Mouse (Mus musculus) liver, embryonic 15.5 days (tissue): ENCODE data around the gene Runx2. TPM values are rescaled to one million over a fixed set of nuclear protein-coding genes. Genes with fewer than 3 reads are reported as not detected.

ENCODE experiments used
- ATAC-seq: fragments of 200-750 bp; cut with Nextera tagmentation; 2 replicates; pipeline ENCODE4 v1.8.0; 2017; ENCODE audit warnings: moderate number of reproducible peaks, mild to moderate bottlenecking, moderate library complexity; ENCODE audit not compliant: insufficient read depth
- H3K27ac ChIP-seq: fragments of 300-500 bp; sonication (generic); replicated peaks from 2 replicates; pipeline ENCODE4 v1.5.1; 2015; ENCODE audit warnings: mild to moderate bottlenecking, inconsistent platforms
- H3K27me3 ChIP-seq: fragments of 300-500 bp; sonication (generic); 2 replicates; pipeline ENCODE4 v1.6.1; 2015; ENCODE audit warnings: mild to moderate bottlenecking, inconsistent platforms
- H3K36me3 ChIP-seq: fragments of 300-500 bp; sonication (generic); replicated peaks from 2 replicates; pipeline ENCODE4 v1.6.1; 2015; ENCODE audit warnings: moderate library complexity, mild to moderate bottlenecking, inconsistent platforms
- H3K4me1 ChIP-seq: fragments of 300-500 bp; sonication (generic); replicated peaks from 2 replicates; pipeline ENCODE4 v1.6.1; 2015; ENCODE audit warnings: inconsistent platforms
- H3K4me2 ChIP-seq: fragments of 300-500 bp; sonication (generic); 2 replicates; pipeline ENCODE4 v1.6.1; 2015; ENCODE audit warnings: moderate library complexity, mild to moderate bottlenecking, inconsistent platforms
- H3K4me3 ChIP-seq: fragments of 300-500 bp; sonication (generic); replicated peaks from 2 replicates; pipeline ENCODE4 v1.5.1; 2015; ENCODE audit warnings: mild to moderate bottlenecking, inconsistent platforms
- H3K9ac ChIP-seq: fragments of 300-500 bp; sonication (generic); 2 replicates; pipeline ENCODE4 v1.6.1; 2015; ENCODE audit warnings: moderate library complexity, mild to moderate bottlenecking, inconsistent platforms
- H3K9me3 ChIP-seq: fragments of 300-500 bp; sonication (generic); replicated peaks from 2 replicates; pipeline ENCODE4 v1.6.1; 2016; ENCODE audit warnings: inconsistent platforms
- WGBS: fragments of 180-500 bp; shearing (Covaris S2); methylation state at CpG from one replicate; pipeline ENCODE4 v1.1.7; 2015; ENCODE audit warnings: mixed read lengths; ENCODE audit not compliant: insufficient replicate concordance; 5-methylcytosine and 5-hydroxymethylcytosine counted together
- polyA plus RNA-seq: library from polyadenylated mRNA; unstranded; fragments of >200 nt; fragmentation: Nextera tagmentation; extraction: Ambion mirVana; gene quantifications from 2 replicates; pipeline ENCODE4 v1.2.1, GENCODE M21; 2015

Gene Runx2
- polyA plus RNA-seq, 1 experiment from 2014 or later: 0.56 TPM

GRCm38 (mm10) chr17:44637181-44637880 is 177.3 kb downstream of the Runx2 start:
- Histone ChIP-seq H3K4me1 (peaks cover 7% of the 10 kb centered on the region; the same call in 1 of the 2 replicates), H3K4me2 (no peak overlapping the region), H3K9me3 (no peaks in the 10 kb centered on the region), H3K9ac (no peak overlapping the region), H3K27ac (no peak overlapping the region), H3K36me3 (no peaks in the 10 kb centered on the region), H3K4me3 (no peak overlapping the region), H3K27me3 (no peaks in the 10 kb centered on the region)
- no peak for ATAC-seq
- WGBS: 58% methylated on average over 10 of the region's 10 CpGs

DNA sequence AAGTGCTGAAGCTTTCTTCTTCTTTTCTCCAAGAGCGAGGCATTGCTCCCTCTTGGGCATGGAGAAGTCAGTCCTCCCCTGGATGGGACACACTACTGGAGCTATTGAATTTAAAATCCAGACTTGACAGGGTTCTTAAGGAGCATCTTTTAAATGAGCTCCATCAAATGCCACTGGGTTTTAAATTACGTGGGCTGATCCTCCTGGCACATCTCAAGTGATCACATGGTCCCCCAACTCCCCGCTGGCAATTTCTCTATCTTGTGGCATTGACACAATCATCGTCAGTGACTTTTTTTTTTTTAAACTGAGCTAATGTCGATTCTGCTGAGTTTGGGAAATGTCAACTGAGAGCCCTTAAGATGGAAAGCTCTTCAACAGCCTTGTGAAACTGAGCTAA is 180.1 kb downstream of the Runx2 start:
- WGBS: 53% methylated on average over 5 of the region's 5 CpGs
- ATAC-seq: no peak
- H3K9me3 ChIP-seq: no peaks in the 10 kb centered on the region
- H3K27ac ChIP-seq: no peak overlapping the region
- peaks cover 8% of the 10 kb centered on the region; the same call in 1 of the 2 replicates for H3K4me1 ChIP-seq
- no peaks in the 10 kb centered on the region for H3K36me3 ChIP-seq
- no peak overlapping the region for H3K9ac ChIP-seq
- no peaks in the 10 kb centered on the region for H3K27me3 ChIP-seq
- H3K4me3 ChIP-seq: no peak overlapping the region
- H3K4me2 ChIP-seq: no peak overlapping the region

GRCm38 (mm10) chr17:44633607-44634415 is 180.8 kb downstream of the Runx2 start:
- ATAC-seq: no peak
- H3K27me3 ChIP-seq: no peaks in the 10 kb centered on the region
- H3K9ac ChIP-seq: no peak overlapping the region
- H3K9me3 ChIP-seq: no peaks in the 10 kb centered on the region
- H3K4me2 ChIP-seq: no peak overlapping the region
- 0 out of 2 replicates have a peak, but pooled peaks cover 6% of the 10 kb centered on the region for H3K4me1 ChIP-seq
- H3K27ac ChIP-seq: no peak overlapping the region
- H3K36me3 ChIP-seq: no peaks in the 10 kb centered on the region
- 71% methylated on average over 14 of the region's 14 CpGs for WGBS
- no peak overlapping the region for H3K4me3 ChIP-seq

DNA sequence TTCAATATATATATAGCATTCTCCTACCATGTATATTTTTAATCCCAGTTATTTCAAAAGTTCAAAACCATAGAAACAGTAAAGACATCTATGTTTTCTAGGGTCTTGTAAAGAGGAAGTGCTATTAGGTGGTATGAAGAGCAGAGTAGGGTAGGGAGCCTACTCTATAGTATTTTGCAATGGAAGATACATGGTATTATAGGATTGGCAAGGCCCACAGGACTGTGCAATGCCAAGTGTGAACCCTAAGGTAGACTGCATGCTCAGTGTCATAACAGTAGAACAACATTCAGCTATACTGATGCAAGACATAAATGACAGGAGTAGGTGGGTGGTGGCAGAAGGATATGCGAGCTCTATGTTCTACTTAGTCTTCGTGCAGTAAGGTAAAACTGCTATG is 181.7 kb downstream of the Runx2 start:
- 76% methylated on average over 2 of the region's 2 CpGs for WGBS

DNA sequence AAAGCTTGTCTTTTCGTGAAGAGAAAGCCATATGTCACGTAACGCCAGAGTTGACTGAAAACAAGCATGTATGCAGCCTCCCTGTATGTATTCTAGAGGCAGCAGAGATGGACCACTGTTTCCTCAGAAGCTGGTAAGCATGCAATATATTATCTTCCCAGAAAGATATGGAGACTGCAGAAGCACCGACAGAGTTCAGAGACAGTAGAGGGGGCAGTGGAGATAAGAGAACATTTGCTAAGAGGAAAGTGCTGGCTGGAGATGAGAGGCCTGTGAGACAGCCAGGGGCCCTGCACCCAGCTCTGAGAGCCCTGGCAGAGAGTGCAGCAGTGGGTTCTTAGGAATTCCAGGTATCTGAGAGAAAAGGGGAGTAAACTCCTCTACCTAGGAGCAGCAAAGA is 182.3 kb downstream of the Runx2 start:
- WGBS: 47% methylated on average over 4 of the region's 4 CpGs
- Histone ChIP-seq H3K27ac (no peak overlapping the region), H3K27me3 (no peaks in the 10 kb centered on the region), H3K4me2 (no peak overlapping the region), H3K4me1 (0 out of 2 replicates have a peak, but pooled peaks cover 6% of the 10 kb centered on the region), H3K9me3 (no peaks in the 10 kb centered on the region), H3K9ac (no peak overlapping the region), H3K36me3 (no peaks in the 10 kb centered on the region), H3K4me3 (no peak overlapping the region)
- ATAC-seq: no peak

More for the DNA sequence above, 181.7 kb downstream of the Runx2 start:
- no peaks in the 10 kb centered on the region for H3K9me3 ChIP-seq
- no peak overlapping the region for H3K27ac ChIP-seq
- no peak for ATAC-seq
- 0 out of 2 replicates have a peak, but pooled peaks cover 6% of the 10 kb centered on the region for H3K4me1 ChIP-seq
- no peaks in the 10 kb centered on the region for H3K36me3 ChIP-seq
- H3K4me3 ChIP-seq: no peak overlapping the region
- no peak overlapping the region for H3K4me2 ChIP-seq
- H3K27me3 ChIP-seq: no peaks in the 10 kb centered on the region
- no peak overlapping the region for H3K9ac ChIP-seq

DNA sequence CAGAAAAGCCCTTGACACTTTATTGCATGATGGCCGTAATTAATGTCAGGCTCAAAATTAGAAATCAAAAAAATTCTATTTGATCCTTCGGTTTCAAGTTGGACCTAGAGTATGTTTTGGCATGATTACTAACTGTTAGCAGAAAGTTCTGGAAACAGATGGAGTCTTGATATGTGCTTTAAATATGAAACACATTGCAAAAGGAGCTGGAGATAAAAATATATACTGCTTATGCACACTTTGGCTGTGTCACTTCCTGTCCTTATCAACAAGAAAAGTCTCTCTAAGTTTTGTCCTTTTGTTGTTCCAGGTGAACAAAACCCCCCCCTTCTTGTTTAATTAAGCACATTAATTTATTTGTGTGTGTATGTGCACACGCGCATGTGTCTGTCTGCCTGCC is 183.0 kb downstream of the Runx2 start:
- Histone ChIP-seq H3K9me3 (no peaks in the 10 kb centered on the region), H3K36me3 (no peaks in the 10 kb centered on the region), H3K27ac (no peak overlapping the region), H3K4me2 (no peak overlapping the region), H3K27me3 (no peaks in the 10 kb centered on the region), H3K9ac (no peak overlapping the region), H3K4me3 (no peak overlapping the region), H3K4me1 (0 out of 2 replicates have a peak, but pooled peaks cover 6% of the 10 kb centered on the region)
- WGBS: 56% methylated on average over 4 of the region's 4 CpGs
- ATAC-seq: no peak

- H3K36me3 ChIP-seq: no peaks in the 10 kb centered on the region
- ATAC-seq: no peak
- WGBS: 58% methylated on average over 6 of the region's 6 CpGs
- no peak overlapping the region for H3K27ac ChIP-seq
- H3K4me1 ChIP-seq: 0 out of 2 replicates have a peak, but pooled peaks cover 3% of the 10 kb centered on the region
- no peaks in the 10 kb centered on the region for H3K27me3 ChIP-seq
- no peaks in the 10 kb centered on the region for H3K9me3 ChIP-seq
- H3K4me3 ChIP-seq: no peak overlapping the region
- H3K9ac ChIP-seq: no peak overlapping the region
- H3K4me2 ChIP-seq: no peak overlapping the region
Observed at GRCm38 (mm10) chr17:44627317-44627716, 187.3 kb downstream of the Runx2 start.

DNA sequence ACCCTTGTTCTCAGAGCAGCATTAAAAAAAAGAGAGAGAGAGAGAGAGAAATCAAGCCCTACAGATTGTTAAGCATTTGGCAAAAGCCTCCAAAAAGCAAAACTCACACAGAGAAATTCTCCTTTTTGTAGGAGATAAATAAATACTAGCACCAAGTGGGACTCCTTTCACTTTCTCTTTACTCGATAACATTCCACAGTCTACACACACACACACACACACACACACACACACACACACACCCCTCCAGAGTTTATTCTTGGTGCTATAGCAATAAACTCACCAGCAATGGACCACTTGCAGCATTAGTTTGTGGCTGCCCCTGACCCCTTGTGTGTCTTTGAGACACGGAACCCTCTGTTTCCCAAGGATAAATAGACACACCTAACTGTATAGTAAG is 190.9 kb downstream of the Runx2 start:
- Histone ChIP-seq H3K9me3 (no peaks in the 10 kb centered on the region), H3K36me3 (no peaks in the 10 kb centered on the region), H3K9ac (no peak overlapping the region), H3K27ac (no peak overlapping the region), H3K4me2 (no peak overlapping the region), H3K27me3 (no peaks in the 10 kb centered on the region), H3K4me1 (no peaks in the 10 kb centered on the region), H3K4me3 (no peak overlapping the region)
- WGBS: 33% methylated on average over 2 of the region's 2 CpGs
- ATAC-seq: no peak

DNA sequence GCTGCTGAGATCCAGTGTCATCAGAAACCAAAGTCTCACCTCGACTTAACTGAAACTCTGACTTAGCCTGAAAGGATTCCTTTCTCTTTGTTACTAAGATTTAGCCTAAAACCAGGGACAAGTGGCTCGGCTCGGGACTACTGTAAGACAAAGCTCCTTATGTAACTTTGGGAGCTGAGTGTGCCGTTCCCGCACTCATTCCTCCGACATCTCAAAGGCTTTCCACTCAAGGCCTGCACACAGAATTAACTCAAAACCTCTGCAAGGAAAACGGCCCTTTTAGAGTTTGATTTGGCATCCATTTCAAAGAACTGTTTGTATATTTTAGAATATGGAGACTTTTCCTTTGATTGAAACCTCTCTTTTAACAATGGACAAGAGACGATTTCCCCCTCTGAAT is 191.3 kb downstream of the Runx2 start:
- WGBS: 58% methylated on average over 8 of the region's 8 CpGs
- ATAC-seq: no peak
- H3K9me3 ChIP-seq: no peaks in the 10 kb centered on the region
- H3K4me1 ChIP-seq: no peaks in the 10 kb centered on the region
- no peak overlapping the region for H3K4me3 ChIP-seq
- H3K4me2 ChIP-seq: no peak overlapping the region
- no peak overlapping the region for H3K27ac ChIP-seq
- H3K27me3 ChIP-seq: no peaks in the 10 kb centered on the region
- H3K9ac ChIP-seq: no peak overlapping the region
- no peaks in the 10 kb centered on the region for H3K36me3 ChIP-seq

GRCm38 (mm10) chr17:44620456-44620855 is 194.1 kb downstream of the Runx2 start:
- ATAC-seq: no peak
- WGBS: 37% methylated on average over 2 of the region's 2 CpGs
- no peak overlapping the region for H3K4me2 ChIP-seq

GRCm38 (mm10) chr17:44618691-44619090 is 195.9 kb downstream of the Runx2 start:
- WGBS: 44% methylated on average over 11 of the region's 11 CpGs
- Histone ChIP-seq H3K9me3 (no peaks in the 10 kb centered on the region), H3K4me1 (no peaks in the 10 kb centered on the region), H3K27ac (no peak overlapping the region), H3K4me3 (no peak overlapping the region), H3K9ac (no peak overlapping the region), H3K4me2 (no peak overlapping the region), H3K36me3 (no peaks in the 10 kb centered on the region), H3K27me3 (peaks cover 5% of the 10 kb centered on the region; the same call in 1 of the 2 replicates)
- ATAC-seq: no peak

More at GRCm38 (mm10) chr17:44620456-44620855, 194.1 kb downstream of the Runx2 start:
- Histone ChIP-seq H3K36me3 (no peaks in the 10 kb centered on the region), H3K4me1 (no peaks in the 10 kb centered on the region), H3K4me3 (no peak overlapping the region), H3K9ac (no peak overlapping the region), H3K27ac (no peak overlapping the region), H3K27me3 (no peaks in the 10 kb centered on the region), H3K9me3 (no peaks in the 10 kb centered on the region)
